Mouse (Mus musculus): ENCODE data around the gene Fbxl17. TPM values are rescaled to one million over a fixed set of nuclear protein-coding genes. Genes with fewer than 3 reads are reported as not detected.
A peak's percentile ranks its signal among the peaks of the same experiment; 100 is the strongest.

Gene Fbxl17
- polyA plus RNA-seq, 1 experiment from 2014 or later = 3.3 TPM

DNA sequence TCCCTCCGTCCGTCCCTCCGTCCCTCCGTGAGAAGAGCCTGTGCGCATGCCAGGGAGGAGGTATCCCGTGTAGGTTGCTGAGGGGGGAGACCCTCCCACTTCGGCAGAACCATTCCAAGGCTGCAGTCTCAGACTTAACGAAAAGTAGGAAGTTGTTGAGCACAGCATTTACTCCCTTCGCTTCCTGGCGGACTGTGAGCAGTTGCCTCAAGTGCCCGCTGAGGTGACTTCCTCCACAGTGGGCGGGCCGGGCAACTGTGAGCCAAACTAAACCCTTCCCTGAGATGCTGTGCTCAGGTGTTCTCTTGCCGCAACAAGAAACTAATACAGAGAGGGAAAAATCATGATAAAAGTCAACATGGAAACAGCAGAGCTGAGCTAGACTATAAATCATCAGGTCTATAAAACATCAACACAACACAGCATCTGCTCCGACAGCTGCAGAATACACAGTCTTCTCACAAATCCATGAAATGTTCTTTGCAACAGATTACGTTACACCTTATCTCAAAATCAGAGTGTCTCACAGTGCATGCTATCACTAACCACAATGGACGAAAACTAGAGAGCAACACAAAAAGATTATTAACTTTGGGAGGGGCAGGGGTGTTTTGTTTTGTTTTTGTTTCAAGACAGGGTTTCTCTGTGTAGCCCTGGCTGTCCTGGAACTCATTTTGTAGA, 69.3 kb downstream of the Fbxl17 start:
- WGBS (ENCODE audit: insufficient replicate concordance) = 35% methylated on average over 17 of the region's 17 CpGs
- Histone ChIP-seq H3K4me3 (ENCODE audit: low read depth, low read length) (peak overlapping the region; percentile 20; the same call in 1 of the 2 replicates), H3K4me1 (ENCODE audit: insufficient read depth) (no peaks in the 10 kb centered on the region), H3K4me2 (ENCODE audit: low read depth, low read length) (peak overlapping the region; percentile 44), H3K9me3 (ENCODE audit: low read length) (no peaks in the 10 kb centered on the region), H3K36me3 (replicated peaks; ENCODE audit: insufficient read depth, low read length) (no peaks in the 10 kb centered on the region), H3K27me3 (ENCODE audit: insufficient read depth, low read length) (no peaks in the 10 kb centered on the region), H3K27ac (ENCODE audit: low read depth) (no peak overlapping the region), H3K9ac (replicated peaks) (no peak overlapping the region)
- TF ChIP-seq EP300 (IDR thresholded peaks at IDR 0.05; ENCODE audit: low read depth) (no peak), CTCF (IDR thresholded peaks at IDR 0.05; ENCODE audit: low read depth) (no peak)
- no peak for ATAC-seq
- no peak for DNase-seq

GRCm38 (mm10) chr17:63423851-63424250, 76.0 kb downstream of the Fbxl17 start:
- H3K4me3 ChIP-seq (ENCODE audit: low read depth, low read length) = no peak overlapping the region
- TF ChIP-seq CTCF (IDR thresholded peaks at IDR 0.05; ENCODE audit: low read depth) = no peak
- no peak for TF ChIP-seq EP300 (IDR thresholded peaks at IDR 0.05; ENCODE audit: low read depth)
- ATAC-seq = no peak

DNA sequence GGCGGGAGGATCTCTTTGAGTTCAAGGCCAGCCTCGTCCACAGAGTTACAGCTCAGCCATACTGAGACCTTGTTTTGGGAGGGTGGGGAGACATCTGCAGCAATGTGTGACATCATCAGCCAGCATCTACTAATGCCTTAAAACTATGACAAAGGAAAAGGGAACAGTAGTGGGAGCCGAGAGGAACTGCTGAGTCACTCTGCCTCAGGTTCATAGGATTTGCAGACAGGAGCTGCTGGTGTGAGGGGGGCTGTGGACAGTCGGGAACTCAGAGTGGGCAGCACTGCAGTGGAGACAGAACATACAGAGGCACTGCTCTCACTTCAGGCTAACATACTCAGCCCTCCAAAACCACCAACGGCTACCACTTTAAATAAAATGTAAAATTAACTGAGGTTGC, 77.1 kb downstream of the Fbxl17 start:
- Histone ChIP-seq H3K4me1 (ENCODE audit: insufficient read depth) (no peaks in the 10 kb centered on the region), H3K4me2 (ENCODE audit: low read depth, low read length) (no peak overlapping the region), H3K9ac (replicated peaks) (no peak overlapping the region), H3K4me3 (ENCODE audit: low read depth, low read length) (no peak overlapping the region), H3K9me3 (ENCODE audit: low read length) (no peaks in the 10 kb centered on the region), H3K27ac (ENCODE audit: low read depth) (no peak overlapping the region), H3K36me3 (replicated peaks; ENCODE audit: insufficient read depth, low read length) (no peaks in the 10 kb centered on the region), H3K27me3 (ENCODE audit: insufficient read depth, low read length) (no peaks in the 10 kb centered on the region)
- TF ChIP-seq CTCF (IDR thresholded peaks at IDR 0.05; ENCODE audit: low read depth) (no peak), EP300 (IDR thresholded peaks at IDR 0.05; ENCODE audit: low read depth) (no peak)
- ATAC-seq = no peak
- DNase-seq = no peak
- WGBS (ENCODE audit: insufficient replicate concordance) = 60% methylated on average over 5 of the region's 5 CpGs

More at GRCm38 (mm10) chr17:63423851-63424250, 76.0 kb downstream of the Fbxl17 start:
- 86% methylated on average over 4 of the region's 4 CpGs for WGBS (ENCODE audit: insufficient replicate concordance)
- H3K9ac ChIP-seq (replicated peaks) = no peak overlapping the region
- H3K4me2 ChIP-seq (ENCODE audit: low read depth, low read length) = no peak overlapping the region
- H3K27ac ChIP-seq (ENCODE audit: low read depth) = no peak overlapping the region
- H3K36me3 ChIP-seq (replicated peaks; ENCODE audit: insufficient read depth, low read length) = no peaks in the 10 kb centered on the region
- DNase-seq = no peak
- H3K4me1 ChIP-seq (ENCODE audit: insufficient read depth) = no peaks in the 10 kb centered on the region
- H3K9me3 ChIP-seq (ENCODE audit: low read length) = no peaks in the 10 kb centered on the region
- H3K27me3 ChIP-seq (ENCODE audit: insufficient read depth, low read length) = no peaks in the 10 kb centered on the region

DNA sequence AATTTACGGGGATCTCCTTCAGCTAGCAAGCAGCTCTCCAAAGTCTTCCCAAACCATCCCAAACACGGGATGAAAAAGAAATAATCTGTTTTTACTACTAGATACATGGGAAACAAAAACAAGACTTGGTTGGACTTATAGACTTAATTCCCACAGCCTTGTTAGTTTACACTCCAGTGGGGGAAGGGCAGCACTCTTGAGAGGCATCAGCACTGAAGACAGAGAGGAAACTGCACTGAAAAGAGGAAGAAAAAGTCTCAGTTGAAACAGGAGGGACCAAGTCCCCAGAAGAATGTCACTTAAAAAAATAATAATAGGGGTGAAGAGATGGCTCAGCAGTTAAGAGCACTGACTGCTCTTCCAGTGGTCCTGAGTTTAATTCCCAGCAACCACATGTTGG, 78.0 kb downstream of the Fbxl17 start:
- H3K4me3 ChIP-seq (ENCODE audit: low read depth, low read length) = no peak overlapping the region
- 69% methylated on average over 2 of the region's 2 CpGs for WGBS (ENCODE audit: insufficient replicate concordance)
- H3K4me2 ChIP-seq (ENCODE audit: low read depth, low read length) = no peak overlapping the region

DNA sequence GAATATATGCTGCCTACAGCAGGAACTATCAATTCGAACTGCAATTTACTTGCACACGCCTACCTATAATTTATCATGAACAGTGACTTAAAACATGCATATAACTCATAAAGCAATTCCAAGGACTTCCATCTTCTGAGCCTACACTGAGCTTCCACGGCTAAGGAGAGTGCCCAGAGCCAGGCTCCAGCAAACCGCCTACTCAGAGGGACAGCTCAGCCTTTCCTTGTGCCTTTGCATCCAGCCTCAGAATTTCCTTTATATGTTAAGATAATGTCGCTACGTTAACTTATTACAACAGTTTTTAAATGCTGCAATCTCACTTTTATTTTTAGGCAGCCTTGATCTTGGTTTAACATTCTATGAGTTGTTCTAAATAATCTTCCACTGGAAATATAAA, 80.3 kb downstream of the Fbxl17 start:
- WGBS (ENCODE audit: insufficient replicate concordance) = 86% methylated on average over 6 of the region's 6 CpGs
- Histone ChIP-seq H3K9ac (replicated peaks) (no peak overlapping the region), H3K4me1 (ENCODE audit: insufficient read depth) (no peaks in the 10 kb centered on the region), H3K4me2 (ENCODE audit: low read depth, low read length) (no peak overlapping the region), H3K9me3 (ENCODE audit: low read length) (no peaks in the 10 kb centered on the region), H3K27me3 (ENCODE audit: insufficient read depth, low read length) (no peaks in the 10 kb centered on the region), H3K27ac (ENCODE audit: low read depth) (no peak overlapping the region), H3K4me3 (ENCODE audit: low read depth, low read length) (no peak overlapping the region), H3K36me3 (replicated peaks; ENCODE audit: insufficient read depth, low read length) (no peaks in the 10 kb centered on the region)
- DNase-seq (no peak), ATAC-seq (no peak)
- TF ChIP-seq EP300 (IDR thresholded peaks at IDR 0.05; ENCODE audit: low read depth) = no peak

More for the DNA sequence above, 78.0 kb downstream of the Fbxl17 start:
- no peak overlapping the region for H3K9ac ChIP-seq (replicated peaks)
- H3K27ac ChIP-seq (ENCODE audit: low read depth) = no peak overlapping the region
- H3K9me3 ChIP-seq (ENCODE audit: low read length) = no peaks in the 10 kb centered on the region
- DNase-seq = no peak
- H3K4me1 ChIP-seq (ENCODE audit: insufficient read depth) = no peaks in the 10 kb centered on the region
- TF ChIP-seq EP300 (IDR thresholded peaks at IDR 0.05; ENCODE audit: low read depth) (no peak), CTCF (IDR thresholded peaks at IDR 0.05; ENCODE audit: low read depth) (no peak)
- no peaks in the 10 kb centered on the region for H3K27me3 ChIP-seq (ENCODE audit: insufficient read depth, low read length)
- no peaks in the 10 kb centered on the region for H3K36me3 ChIP-seq (replicated peaks; ENCODE audit: insufficient read depth, low read length)
- no peak for ATAC-seq

GRCm38 (mm10) chr17:63413973-63414580, 85.7 kb downstream of the Fbxl17 start:
- Histone ChIP-seq H3K27ac (ENCODE audit: low read depth) (no peak overlapping the region), H3K9ac (replicated peaks) (no peak overlapping the region), H3K4me3 (ENCODE audit: low read depth, low read length) (no peak overlapping the region), H3K9me3 (ENCODE audit: low read length) (no peaks in the 10 kb centered on the region), H3K4me2 (ENCODE audit: low read depth, low read length) (no peak overlapping the region), H3K36me3 (replicated peaks; ENCODE audit: insufficient read depth, low read length) (no peaks in the 10 kb centered on the region), H3K27me3 (ENCODE audit: insufficient read depth, low read length) (no peaks in the 10 kb centered on the region), H3K4me1 (ENCODE audit: insufficient read depth) (no peaks in the 10 kb centered on the region)
- no peak for ATAC-seq
- 95% methylated on average over 1 of the region's 1 CpGs for WGBS (ENCODE audit: insufficient replicate concordance)
- TF ChIP-seq CTCF (IDR thresholded peaks at IDR 0.05; ENCODE audit: low read depth) = peak; percentile 72
- TF ChIP-seq EP300 (IDR thresholded peaks at IDR 0.05; ENCODE audit: low read depth) = no peak
- DNase-seq = no peak
